Mouse (Mus musculus): Measurements from ENCODE around the gene Traf1.

DNA sequence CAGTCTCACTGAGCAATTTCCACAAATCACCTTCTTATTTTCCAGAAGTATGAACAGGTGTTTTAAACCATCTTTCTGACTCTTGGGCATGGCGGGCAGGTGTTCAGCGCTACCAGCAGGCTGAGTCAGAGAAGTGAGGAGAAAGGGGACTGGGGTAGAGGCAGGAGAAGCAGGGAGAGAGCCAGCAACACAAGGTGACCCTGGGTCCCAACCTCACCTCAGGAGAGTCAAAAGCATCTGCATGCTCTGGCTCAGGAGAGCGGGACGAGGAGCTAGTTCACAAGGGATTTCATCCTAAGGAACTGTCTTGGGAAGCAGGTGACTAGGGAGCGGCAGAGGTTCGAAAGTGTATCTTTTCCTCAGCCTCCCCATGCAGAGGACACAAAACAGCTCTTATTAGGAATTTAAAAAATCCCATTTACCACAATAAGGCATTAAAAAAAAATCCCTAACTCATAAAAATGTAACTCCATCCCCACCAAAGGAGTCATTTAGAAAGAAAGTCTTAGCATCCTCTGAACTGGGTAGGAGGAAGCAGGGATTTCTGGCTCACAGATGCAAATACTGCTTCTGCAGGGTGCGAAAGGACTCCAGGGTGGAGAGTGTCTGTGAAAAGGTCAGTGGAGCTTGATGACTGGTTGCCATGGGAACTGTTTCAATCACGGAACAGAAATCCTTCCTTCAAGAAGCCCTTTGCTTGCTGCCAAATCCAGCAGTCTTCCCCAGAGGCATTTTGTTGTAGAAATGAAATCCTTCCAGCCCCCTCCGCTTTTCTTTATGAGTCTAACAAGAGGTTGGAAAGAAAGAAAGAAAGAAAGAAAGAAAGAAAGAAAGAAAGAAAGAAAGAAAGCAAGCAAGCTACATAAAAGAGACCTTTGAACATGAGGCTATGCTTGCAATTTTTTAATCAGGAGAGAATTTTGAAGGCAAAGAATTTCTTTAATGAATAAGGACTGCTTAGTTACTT, 31.4 kb upstream of the Traf1 start:
- TF ChIP-seq CTCF (IDR thresholded peaks at IDR 0.05; ENCODE audit: control insufficient read depth, insufficient read depth, insufficient replicate concordance, low read depth, low read length) (no peak), POLR2A (IDR thresholded peaks at IDR 0.05; ENCODE audit: control insufficient read depth, low read depth, low read length) (no peak)
